Mouse (Mus musculus): ENCODE measurements around the gene Spire2. TPM values are rescaled to one million over a fixed set of nuclear protein-coding genes. Genes with fewer than 3 reads are reported as not detected.

Spire2 gene
- polyA plus RNA-seq, 1 experiment, result not detected

DNA sequence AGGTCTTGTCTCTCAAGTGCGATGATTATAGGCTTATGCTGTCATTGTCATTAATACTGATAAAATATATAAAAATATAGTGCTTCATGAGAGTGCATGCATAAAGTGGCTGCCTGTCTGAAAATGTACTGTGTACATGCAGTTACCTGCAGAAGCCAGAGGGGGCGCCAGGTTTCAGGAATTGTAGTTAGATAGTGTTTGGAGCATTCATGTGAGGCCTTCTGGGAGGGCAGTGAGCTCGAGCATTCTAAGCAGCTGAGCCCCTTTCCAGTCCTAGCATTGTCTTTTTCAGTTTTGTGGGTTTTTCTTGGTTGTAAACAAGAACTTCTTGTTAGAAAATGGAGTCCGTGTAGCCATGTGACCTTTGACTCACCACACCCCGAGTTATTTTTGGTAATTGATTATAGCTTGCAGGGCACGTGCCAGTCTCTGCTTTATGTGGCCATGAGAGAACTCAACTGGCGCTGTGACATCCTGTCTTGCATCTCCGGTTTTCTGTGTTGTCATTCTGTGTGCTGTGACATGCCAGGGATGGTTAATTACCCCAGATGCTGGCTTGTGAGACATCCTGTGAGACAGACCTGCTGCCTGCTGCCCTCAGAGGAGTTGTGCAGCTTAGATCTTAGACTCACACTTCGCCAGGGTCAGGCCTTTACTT lies 52.5 kb downstream of the Spire2 start:
- H3K27ac ChIP-seq (ENCODE audit: insufficient read depth, low read depth, low read length), result no peak overlapping the region
- H3K4me1 ChIP-seq (ENCODE audit: control insufficient read depth, insufficient read depth, low read length), result peaks cover 4% of the 10 kb centered on the region; the same call in 1 of the 2 replicates
- H3K4me3 ChIP-seq (ENCODE audit: insufficient read depth, low read depth, low read length), result no peak overlapping the region
- 59% methylated on average over 9 of the region's 9 CpGs for WGBS
- TF ChIP-seq CTCF (IDR thresholded peaks at IDR 0.05; ENCODE audit: insufficient read depth, low read depth, low read length), result no peak
- no peak for TF ChIP-seq POLR2A (IDR thresholded peaks at IDR 0.05; ENCODE audit: insufficient read depth, low read depth, low read length)

DNA sequence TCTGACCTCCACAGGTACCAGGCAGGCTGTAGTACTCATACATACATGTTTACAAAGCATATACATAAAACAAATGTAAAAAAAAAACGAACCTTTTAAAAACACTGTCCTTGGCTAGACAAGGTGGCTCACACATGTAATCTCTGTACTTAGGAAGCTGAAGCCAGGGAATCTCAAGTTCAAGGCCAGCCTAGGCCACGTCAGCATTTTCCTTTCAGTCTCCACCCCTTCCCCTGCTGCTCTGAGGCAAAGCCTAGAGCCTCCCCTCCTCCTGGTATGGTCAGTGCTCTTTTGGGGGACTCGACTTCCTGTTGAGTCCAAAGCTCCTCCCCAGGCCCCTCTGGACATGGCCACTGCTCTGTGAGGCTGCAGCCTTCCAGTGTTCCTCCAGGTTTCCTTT lies 54.5 kb downstream of the Spire2 start:
- H3K27ac ChIP-seq (ENCODE audit: insufficient read depth, low read depth, low read length), result no peak overlapping the region
- 85% methylated on average over 3 of the region's 3 CpGs for WGBS
- H3K4me3 ChIP-seq (ENCODE audit: insufficient read depth, low read depth, low read length), result no peak overlapping the region
- H3K4me1 ChIP-seq (ENCODE audit: control insufficient read depth, insufficient read depth, low read length), result peaks cover 4% of the 10 kb centered on the region; the same call in 1 of the 2 replicates
- TF ChIP-seq CTCF (IDR thresholded peaks at IDR 0.05; ENCODE audit: insufficient read depth, low read depth, low read length) (no peak), POLR2A (IDR thresholded peaks at IDR 0.05; ENCODE audit: insufficient read depth, low read depth, low read length) (no peak)

DNA sequence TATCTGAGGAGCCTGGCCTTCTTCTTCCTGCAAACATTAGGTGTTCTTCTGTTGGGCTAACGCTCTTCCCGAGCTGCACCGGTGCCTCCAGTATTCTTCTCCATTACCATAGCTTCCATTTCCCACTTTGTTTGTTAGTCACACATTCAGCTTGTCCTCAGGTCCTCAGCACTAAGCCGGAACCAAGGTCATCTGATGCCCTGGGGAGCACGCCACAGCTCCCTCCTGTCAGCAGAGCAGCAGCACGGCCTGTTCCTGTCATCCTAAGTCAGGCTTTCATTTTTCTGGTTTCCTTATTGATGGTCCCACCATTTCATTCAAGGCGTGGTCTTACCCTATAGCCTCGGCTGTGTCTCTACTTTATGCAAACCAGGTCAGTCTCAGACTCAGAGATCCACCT lies 55.3 kb downstream of the Spire2 start:
- TF ChIP-seq CTCF (IDR thresholded peaks at IDR 0.05; ENCODE audit: insufficient read depth, low read depth, low read length) (no peak), POLR2A (IDR thresholded peaks at IDR 0.05; ENCODE audit: insufficient read depth, low read depth, low read length) (no peak)
- 88% methylated on average over 8 of the region's 8 CpGs for WGBS
- Histone ChIP-seq H3K4me1 (ENCODE audit: control insufficient read depth, insufficient read depth, low read length) (peaks cover 4% of the 10 kb centered on the region; the same call in 1 of the 2 replicates), H3K27ac (ENCODE audit: insufficient read depth, low read depth, low read length) (no peak overlapping the region), H3K4me3 (ENCODE audit: insufficient read depth, low read depth, low read length) (no peak overlapping the region)

DNA sequence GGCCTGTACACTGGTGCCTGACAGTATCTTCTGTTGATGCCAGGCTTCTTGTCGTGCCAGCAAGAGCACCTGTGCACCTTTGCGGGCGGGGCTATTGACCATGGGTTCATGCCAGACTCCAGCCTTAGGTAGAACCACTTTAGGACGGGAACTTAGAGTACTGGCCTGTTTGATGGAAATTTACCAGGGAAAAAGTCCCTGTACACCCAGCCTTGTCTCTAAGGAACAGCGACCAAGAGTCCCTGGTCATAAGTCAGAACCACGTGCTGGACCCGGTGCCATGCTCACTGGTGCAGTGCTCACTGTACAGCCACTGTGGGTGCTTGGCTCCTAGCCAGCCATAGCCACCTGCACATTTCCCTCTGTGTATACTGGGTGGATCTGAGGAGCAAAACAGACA lies 56.5 kb downstream of the Spire2 start:
- Histone ChIP-seq H3K27ac (ENCODE audit: insufficient read depth, low read depth, low read length) (no peak overlapping the region), H3K4me3 (ENCODE audit: insufficient read depth, low read depth, low read length) (no peak overlapping the region), H3K4me1 (ENCODE audit: control insufficient read depth, insufficient read depth, low read length) (peaks cover 4% of the 10 kb centered on the region; the same call in 1 of the 2 replicates)
- TF ChIP-seq POLR2A (IDR thresholded peaks at IDR 0.05; ENCODE audit: insufficient read depth, low read depth, low read length) (no peak), CTCF (IDR thresholded peaks at IDR 0.05; ENCODE audit: insufficient read depth, low read depth, low read length) (no peak)
- WGBS, result 76% methylated on average over 7 of the region's 7 CpGs

DNA sequence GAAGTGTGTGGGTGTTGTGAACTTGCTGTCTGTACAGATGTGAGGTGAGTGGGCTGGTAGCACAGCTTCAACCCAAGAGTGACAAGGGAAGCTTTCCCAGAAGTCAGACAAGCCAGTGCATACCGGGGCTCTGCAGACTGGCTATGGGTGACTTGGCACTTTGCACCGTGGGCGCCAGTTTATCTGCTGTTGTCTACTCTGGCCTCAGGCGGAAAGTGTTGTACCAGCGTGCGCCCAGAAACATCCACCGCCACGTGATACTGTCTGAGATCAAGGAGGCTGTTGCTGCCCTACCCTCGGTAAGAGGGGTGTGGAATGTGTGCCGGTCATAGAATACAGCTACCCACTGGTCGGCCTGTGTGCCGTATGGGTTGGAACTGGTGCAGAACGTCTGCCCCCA lies 65.8 kb downstream of the Spire2 start:
- no peak overlapping the region for H3K4me3 ChIP-seq (ENCODE audit: insufficient read depth, low read depth, low read length)
- 80% methylated on average over 13 of the region's 13 CpGs for WGBS
- no peaks in the 10 kb centered on the region for H3K4me1 ChIP-seq (ENCODE audit: control insufficient read depth, insufficient read depth, low read length)
- TF ChIP-seq CTCF (IDR thresholded peaks at IDR 0.05; ENCODE audit: insufficient read depth, low read depth, low read length) (no peak), POLR2A (IDR thresholded peaks at IDR 0.05; ENCODE audit: insufficient read depth, low read depth, low read length) (no peak)
- no peak overlapping the region for H3K27ac ChIP-seq (ENCODE audit: insufficient read depth, low read depth, low read length)

DNA sequence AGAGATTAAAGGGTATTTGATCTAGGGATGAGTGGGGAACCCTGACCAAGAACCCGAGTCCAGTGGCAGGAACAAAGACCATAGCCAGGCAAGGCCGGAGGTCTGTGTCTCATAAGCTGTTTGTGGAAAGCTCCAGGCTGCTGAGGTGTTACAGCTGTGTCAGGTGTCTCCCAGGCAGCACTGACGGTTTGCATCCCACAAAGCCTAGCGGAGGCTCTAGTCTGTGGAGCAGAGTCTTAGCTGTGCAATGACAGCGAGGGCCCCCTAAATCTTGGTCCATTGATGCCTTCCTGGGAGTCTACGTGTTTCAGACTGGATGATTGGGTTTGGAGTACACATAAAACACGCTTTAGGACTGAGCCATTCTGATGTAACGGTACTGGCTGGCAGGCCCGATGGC lies 69.4 kb downstream of the Spire2 start:
- 91% methylated on average over 9 of the region's 9 CpGs for WGBS
- Histone ChIP-seq H3K27ac (ENCODE audit: insufficient read depth, low read depth, low read length) (no peak overlapping the region), H3K4me3 (ENCODE audit: insufficient read depth, low read depth, low read length) (no peak overlapping the region), H3K4me1 (ENCODE audit: control insufficient read depth, insufficient read depth, low read length) (peaks cover 3% of the 10 kb centered on the region; the same call in 1 of the 2 replicates)
- TF ChIP-seq CTCF (IDR thresholded peaks at IDR 0.05; ENCODE audit: insufficient read depth, low read depth, low read length) (no peak), POLR2A (IDR thresholded peaks at IDR 0.05; ENCODE audit: insufficient read depth, low read depth, low read length) (no peak)

DNA sequence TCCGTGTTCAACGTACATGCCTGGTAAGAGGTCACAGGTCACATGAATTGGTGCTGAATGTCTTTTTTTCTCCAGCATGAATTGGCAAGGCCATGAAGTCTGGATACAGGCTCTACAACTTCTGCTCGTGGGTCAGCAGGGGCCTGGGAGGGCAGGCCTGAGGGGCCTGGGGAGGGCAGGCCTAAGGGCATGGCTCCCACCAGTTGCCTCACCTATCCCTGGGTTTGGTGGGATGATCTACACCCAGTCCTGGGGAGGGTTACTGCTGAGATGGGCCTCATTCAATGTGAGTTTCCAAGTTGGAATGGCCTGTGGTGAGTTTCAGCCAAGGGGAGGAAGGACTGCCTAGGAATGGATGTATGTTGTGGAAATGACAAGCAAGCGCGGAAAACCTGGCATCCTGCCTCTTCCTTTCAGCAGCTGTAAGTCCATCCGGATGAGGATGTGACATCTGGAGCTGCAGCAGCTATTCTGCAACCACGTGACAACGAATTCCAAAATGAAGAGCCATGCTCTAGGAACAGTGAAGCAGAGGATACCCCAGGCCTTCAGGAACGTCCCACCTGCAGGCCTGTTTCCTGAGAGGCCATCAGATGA lies 70.3 kb downstream of the Spire2 start:
- TF ChIP-seq CTCF (IDR thresholded peaks at IDR 0.05; ENCODE audit: insufficient read depth, low read depth, low read length), result no peak
- no peak overlapping the region for H3K27ac ChIP-seq (ENCODE audit: insufficient read depth, low read depth, low read length)
- 87% methylated on average over 9 of the region's 9 CpGs for WGBS
- H3K4me3 ChIP-seq (ENCODE audit: insufficient read depth, low read depth, low read length), result no peak overlapping the region
- H3K4me1 ChIP-seq (ENCODE audit: control insufficient read depth, insufficient read depth, low read length), result peaks cover 8% of the 10 kb centered on the region; the same call in 1 of the 2 replicates

DNA sequence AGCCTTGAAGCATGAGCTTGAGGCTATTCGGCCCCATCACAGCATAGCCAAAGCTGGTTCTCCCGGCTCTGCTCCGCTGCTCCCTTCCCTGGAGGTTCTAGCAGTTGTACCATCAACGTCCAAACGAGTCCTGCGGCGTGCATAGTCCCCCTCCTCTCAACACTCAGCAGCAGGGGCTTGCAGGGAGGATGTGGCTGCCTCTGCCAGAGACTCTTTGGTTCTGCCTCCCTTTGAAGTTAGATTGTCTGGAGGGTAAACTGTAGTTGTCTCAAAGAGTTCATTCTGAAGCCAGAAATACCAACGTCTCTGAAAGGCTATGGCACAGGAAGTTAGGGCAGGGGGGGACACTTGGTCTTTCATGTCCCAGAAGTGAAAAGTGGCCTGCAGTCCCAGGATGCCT lies 72.0 kb downstream of the Spire2 start:
- no peak overlapping the region for H3K27ac ChIP-seq (ENCODE audit: insufficient read depth, low read depth, low read length)
- 37% methylated on average over 8 of the region's 8 CpGs for WGBS
- TF ChIP-seq POLR2A (IDR thresholded peaks at IDR 0.05; ENCODE audit: insufficient read depth, low read depth, low read length) (no peak), CTCF (IDR thresholded peaks at IDR 0.05; ENCODE audit: insufficient read depth, low read depth, low read length) (no peak)
- peaks cover 11% of the 10 kb centered on the region for H3K4me1 ChIP-seq (ENCODE audit: control insufficient read depth, insufficient read depth, low read length)
- no peak overlapping the region for H3K4me3 ChIP-seq (ENCODE audit: insufficient read depth, low read depth, low read length)

DNA sequence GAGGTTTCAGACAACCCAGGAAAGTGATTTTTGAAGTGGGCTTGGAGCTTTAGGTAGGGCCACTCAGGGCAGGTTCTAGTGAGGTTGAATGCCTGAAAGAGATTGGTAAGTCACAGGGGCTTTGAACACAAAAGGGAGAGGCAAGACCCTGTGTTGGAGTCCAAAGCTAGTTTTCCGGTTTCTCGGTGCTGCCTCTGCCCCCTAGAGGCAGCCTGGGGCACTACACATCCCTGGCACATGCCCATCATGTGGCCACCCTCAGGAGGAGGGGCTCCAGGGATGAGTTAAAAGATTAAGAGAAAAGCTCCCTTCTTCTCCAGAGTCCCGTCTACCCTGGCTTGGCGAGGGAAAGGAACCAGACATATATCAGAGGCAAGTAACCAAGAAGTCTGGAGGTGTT lies 74.3 kb downstream of the Spire2 start, which contains the start of gene Mc1r:
Gene Mc1r, plus strand, starts transcription at position 322 of the 400 bp plus-strand sequence.
- 12% methylated on average over 4 of the region's 4 CpGs for WGBS
- Histone ChIP-seq H3K27ac (ENCODE audit: insufficient read depth, low read depth, low read length) (no peak within 1 kb of the TSS), H3K4me1 (ENCODE audit: control insufficient read depth, insufficient read depth, low read length) (peaks cover 20% of the 10 kb centered on the region), H3K4me3 (ENCODE audit: insufficient read depth, low read depth, low read length) (no peak within 1 kb of the TSS)
- TF ChIP-seq CTCF (IDR thresholded peaks at IDR 0.05; ENCODE audit: insufficient read depth, low read depth, low read length) (peak; percentile 64), POLR2A (IDR thresholded peaks at IDR 0.05; ENCODE audit: insufficient read depth, low read depth, low read length) (no peak)

Data from olfactory bulb, adult 2 months (tissue).